Mouse (Mus musculus) CH12.LX (cell line): Measurements from ENCODE around the gene Pde1c. TPM values are rescaled to one million over a fixed set of nuclear protein-coding genes. Genes with fewer than 3 reads are reported as not detected.

ENCODE experiments used
- DNase-seq: peaks from one replicate; pipeline ENCODE4 v3.0.0-alpha.2; 2013; ENCODE audit errors: extremely low read depth
- H3K27ac ChIP-seq: 2 replicates; pipeline ENCODE4 v1.5.1; 2012; ENCODE audit warnings: low read depth, mild to moderate bottlenecking, control low read depth, moderate library complexity; ENCODE audit not compliant: insufficient read depth
- H3K27me3 ChIP-seq: replicated peaks from 2 replicates; pipeline ENCODE3; 2012; ENCODE audit warnings: inconsistent platforms
- H3K36me3 ChIP-seq, 2 experiments: replicated peaks in 1 of 2; 2 replicates each; pipeline versions ENCODE3 to v1.6.1; 2012; ENCODE audit warnings: inconsistent platforms in 1 of 2, low read length in 1 of 2, mild to moderate bottlenecking in 1 of 2, mixed read lengths in 1 of 2, moderate library complexity in 1 of 2; ENCODE audit not compliant: control insufficient read depth in 1 of 2, insufficient read depth in 1 of 2
- H3K4me1 ChIP-seq, 2 experiments: 2 replicates each; pipeline ENCODE4 v1.6.1; 2012; ENCODE audit warnings: inconsistent platforms in 1 of 2, moderate library complexity in 1 of 2; ENCODE audit not compliant: insufficient read depth in 2 of 2, control insufficient read depth in 1 of 2
- H3K4me2 ChIP-seq: 2 replicates; pipeline ENCODE4 v1.6.1; 2012; ENCODE audit warnings: low read depth, mild to moderate bottlenecking, control low read depth; ENCODE audit not compliant: poor library complexity, insufficient read depth, severe bottlenecking
- H3K4me3 ChIP-seq, 3 experiments: fragments of 150-350 bp in 1 of 3; sonication (generic) in 1 of 3; replicated peaks in 1 of 3; 2 replicates each; pipeline versions ENCODE3 to v1.5.1; 2011 to 2012; ENCODE audit warnings: low read depth in 2 of 3, low read length in 2 of 3, mild to moderate bottlenecking in 2 of 3, moderate library complexity in 2 of 3, control low read depth in 1 of 3, improper control_type of control experiment in 1 of 3, inconsistent platforms in 1 of 3, mixed read lengths in 1 of 3; ENCODE audit not compliant: poor library complexity in 1 of 3
- H3K79me2 ChIP-seq: replicated peaks from 2 replicates; pipeline ENCODE4 v1.6.1; 2012; ENCODE audit warnings: mild to moderate bottlenecking, moderate library complexity; ENCODE audit not compliant: control insufficient read depth, poor library complexity, insufficient read depth, severe bottlenecking; ENCODE audit errors: extremely low read depth
- H3K9ac ChIP-seq: 2 replicates; pipeline ENCODE4 v1.6.1; 2012; ENCODE audit warnings: low read depth, mild to moderate bottlenecking, control low read depth, moderate library complexity; ENCODE audit not compliant: insufficient read depth
- H3K9me3 ChIP-seq: replicated peaks from 2 replicates; pipeline ENCODE3; 2012; ENCODE audit warnings: low read length, inconsistent platforms, mixed read lengths
- CHD1 ChIP-seq: IDR thresholded peaks from 2 replicates; pipeline ENCODE4 v1.6.1; 2012; ENCODE audit warnings: low read depth, low read length, improper control_type of control experiment, inconsistent platforms
- E2F4 ChIP-seq: IDR thresholded peaks from 2 replicates; pipeline ENCODE4 v1.6.1; 2011; ENCODE audit warnings: low read depth, low read length, improper control_type of control experiment; ENCODE audit not compliant: insufficient replicate concordance
- ELF1 ChIP-seq: IDR thresholded peaks from 2 replicates; pipeline ENCODE4 v1.6.1; 2014; ENCODE audit warnings: low read depth, mild to moderate bottlenecking, inconsistent platforms, low read length, improper control_type of control experiment
- HCFC1 ChIP-seq: IDR thresholded peaks from 2 replicates; pipeline ENCODE4 v1.6.1; 2012; ENCODE audit warnings: low read depth, mild to moderate bottlenecking, inconsistent platforms, low read length, improper control_type of control experiment
- IRF4 ChIP-seq: IDR thresholded peaks from 2 replicates; pipeline ENCODE4 v1.6.1; 2014; ENCODE audit warnings: low read depth, mild to moderate bottlenecking, inconsistent platforms, low read length, improper control_type of control experiment
- KAT2A ChIP-seq: IDR thresholded peaks from 2 replicates; pipeline ENCODE4 v1.6.1; 2012; ENCODE audit warnings: low read length, improper control_type of control experiment, inconsistent platforms; ENCODE audit not compliant: insufficient replicate concordance
- MEF2A ChIP-seq: IDR thresholded peaks from 2 replicates; pipeline ENCODE4 v1.6.1; 2014; ENCODE audit warnings: low read depth, mild to moderate bottlenecking, inconsistent platforms, low read length, improper control_type of control experiment, borderline replicate concordance
- MYC ChIP-seq: IDR thresholded peaks from 2 replicates; pipeline ENCODE4 v1.6.1; 2011; ENCODE audit warnings: low read depth, mild to moderate bottlenecking, improper control_type of control experiment, low read length
- NELFE ChIP-seq: IDR thresholded peaks from 2 replicates; pipeline ENCODE4 v1.6.1; 2011; ENCODE audit warnings: low read depth, low read length, improper control_type of control experiment
- NRF1 ChIP-seq: IDR thresholded peaks from 2 replicates; pipeline ENCODE4 v1.6.1; 2014; ENCODE audit warnings: low read depth, mild to moderate bottlenecking, inconsistent platforms, low read length, improper control_type of control experiment, moderate library complexity
- PAX5 ChIP-seq: IDR thresholded peaks from 2 replicates; pipeline ENCODE4 v1.6.1; 2012; ENCODE audit warnings: low read length, inconsistent platforms, mixed read lengths
- RAD21 ChIP-seq: IDR thresholded peaks from 2 replicates; pipeline ENCODE4 v1.6.1; 2011; ENCODE audit warnings: low read depth, mild to moderate bottlenecking, low read length, improper control_type of control experiment, moderate library complexity
- SIN3A ChIP-seq: IDR thresholded peaks from 2 replicates; pipeline ENCODE4 v1.6.1; 2012; ENCODE audit warnings: low read length, improper control_type of control experiment, inconsistent platforms
- SMC3 ChIP-seq: IDR thresholded peaks from 2 replicates; pipeline ENCODE4 v1.6.1; 2011; ENCODE audit warnings: low read depth, low read length, improper control_type of control experiment
- TCF12 ChIP-seq: IDR thresholded peaks from 2 replicates; pipeline ENCODE4 v1.6.1; 2014; ENCODE audit warnings: low read depth, mild to moderate bottlenecking, inconsistent platforms, low read length, improper control_type of control experiment
- UBTF ChIP-seq: IDR thresholded peaks from 2 replicates; pipeline ENCODE4 v1.6.1; 2012; ENCODE audit warnings: low read depth, mild to moderate bottlenecking, inconsistent platforms, low read length, improper control_type of control experiment, moderate library complexity
- USF1 ChIP-seq: IDR thresholded peaks from 2 replicates; pipeline ENCODE4 v1.6.1; 2014; ENCODE audit warnings: low read depth, mild to moderate bottlenecking, inconsistent platforms, low read length, improper control_type of control experiment
- ZKSCAN1 ChIP-seq: IDR thresholded peaks from 2 replicates; pipeline ENCODE4 v1.6.1; 2012; ENCODE audit warnings: low read depth, inconsistent platforms, low read length, improper control_type of control experiment, borderline replicate concordance
- ZMIZ1 ChIP-seq: IDR thresholded peaks from 2 replicates; pipeline ENCODE4 v1.6.1; 2012; ENCODE audit warnings: low read depth, mild to moderate bottlenecking, inconsistent platforms, low read length, improper control_type of control experiment
- ZNF384 ChIP-seq: IDR thresholded peaks from 2 replicates; pipeline ENCODE4 v1.6.1; 2012; ENCODE audit warnings: low read depth, low read length, improper control_type of control experiment, inconsistent platforms
- dilution Hi-C: fragments of 300-500 bp; cut with MboI; formaldehyde crosslinking; loops from 2 replicates; pipeline ENCODE4 v1.14.3; 2020; ENCODE audit warnings: low sequenced_read_pairs; ENCODE audit not compliant: extremely low pct_unique_long_range_greater_than_20kb, extremely low pct_ligation_motif_present
- in situ Hi-C: fragments of 300-500 bp; cut with MboI; formaldehyde crosslinking; loops from 3 replicates; pipeline ENCODE4 v1.14.3; 2019; ENCODE audit warnings: low sequenced_read_pairs, low pct_ligation_motif_present, low pct_unique_long_range_greater_than_20kb, mixed read lengths
- polyA plus RNA-seq: library from polyadenylated mRNA; unstranded; fragments of >175 nt; gene quantifications from 2 replicates; pipeline ENCODE4 v1.2.1, GENCODE M21; 2012; ENCODE audit warnings: low read depth; ENCODE audit not compliant: insufficient read length
- total RNA-seq, 2 experiments: library from RNA; depleted of rRNA; stranded (reverse); fragments of 300-350 nt in 1 of 2; fragments of >200 nt in 1 of 2; gene quantifications; 2 replicates each; pipeline ENCODE4 v1.2.3; 2012 to 2014

Gene Pde1c
- total and polyA plus RNA-seq, 3 experiments: 2.3 to 3.8 (median 2.4) TPM

- Histone ChIP-seq H3K79me2 (no peaks in the 10 kb centered on the region), H3K36me3 (no peaks in the 10 kb centered on the region), H3K27me3 (no peaks in the 10 kb centered on the region), H3K4me3 (no peak overlapping the region), H3K9me3 (no peaks in the 10 kb centered on the region), H3K9ac (no peak overlapping the region), H3K4me2 (no peak overlapping the region), H3K4me1 (peaks cover 6 to 43% of the 10 kb centered on the region in 2 experiments), H3K27ac (no peak overlapping the region)
- in situ Hi-C loops: no loop called here
- TF ChIP-seq USF1: no peak
- TF ChIP-seq NELFE: no peak
- TF ChIP-seq SIN3A: no peak
- no peak for TF ChIP-seq ZMIZ1
- TF ChIP-seq E2F4: no peak
- no peak for TF ChIP-seq MEF2A
- dilution Hi-C loops: no loop called here
- no peak for DNase-seq
Observed at GRCm38 (mm10) chr6:56376359-56376758, 192.5 kb downstream of the Pde1c start.

GRCm38 (mm10) chr6:56374180-56374579 lies 194.7 kb downstream of the Pde1c start:
- TF ChIP-seq CHD1 (no peak), PAX5 (no peak), TCF12 (no peak), HCFC1 (no peak), UBTF (no peak), ZNF384 (no peak), IRF4 (no peak), RAD21 (no peak), ZKSCAN1 (no peak), NRF1 (no peak), ELF1 (no peak), MEF2A (no peak), USF1 (no peak), E2F4 (no peak), ZMIZ1 (no peak), MYC (no peak), KAT2A (no peak), SMC3 (no peak), SIN3A (no peak)
- TF ChIP-seq, all 38 proteins: peak for 0
- in situ Hi-C loops: loop anchor here (25.0 kb wide), 1 partner anchor 338 kb away; the partner anchor contains the start of genes Avl9 and Lsm5

More at GRCm38 (mm10) chr6:56374180-56374579, 194.7 kb downstream of the Pde1c start:
- Histone ChIP-seq H3K4me3 (no peak overlapping the region), H3K9me3 (no peaks in the 10 kb centered on the region), H3K4me2 (no peak overlapping the region), H3K27ac (no peak overlapping the region), H3K27me3 (no peaks in the 10 kb centered on the region), H3K36me3 (no peaks in the 10 kb centered on the region), H3K79me2 (no peaks in the 10 kb centered on the region), H3K9ac (no peak overlapping the region), H3K4me1 (peaks cover 11 to 53% of the 10 kb centered on the region in 2 experiments)
- no peak for DNase-seq
- dilution Hi-C loops: no loop called here
